Mouse (Mus musculus) olfactory bulb, adult 2 months (tissue): ENCODE results near the gene Jag1. TPM values are rescaled to one million over a fixed set of nuclear protein-coding genes. Genes with fewer than 3 reads are reported as not detected.

ENCODE experiments used
- H3K27ac ChIP-seq: fragments of 200-500 bp; 2 replicates; pipeline ENCODE4 v1.5.1; 2012; ENCODE audit warnings: low read depth, low read length; ENCODE audit not compliant: insufficient read depth
- H3K4me1 ChIP-seq: fragments of 200-500 bp; 2 replicates; pipeline ENCODE4 v1.6.1; 2012; ENCODE audit warnings: low read length; ENCODE audit not compliant: control insufficient read depth, insufficient read depth
- H3K4me3 ChIP-seq: fragments of 200-500 bp; 2 replicates; pipeline ENCODE4 v1.5.1; 2012; ENCODE audit warnings: mild to moderate bottlenecking, low read depth, low read length, moderate library complexity; ENCODE audit not compliant: insufficient read depth
- CTCF ChIP-seq: fragments of 200-500 bp; IDR thresholded peaks from 2 replicates; pipeline ENCODE4 v1.5.1; 2012; ENCODE audit warnings: low read depth, mild to moderate bottlenecking, low read length, moderate library complexity; ENCODE audit not compliant: insufficient read depth
- POLR2A ChIP-seq: fragments of 200-500 bp; IDR thresholded peaks from 2 replicates; pipeline ENCODE4 v1.6.1; 2012; ENCODE audit warnings: mild to moderate bottlenecking, low read depth, low read length, moderate library complexity; ENCODE audit not compliant: insufficient read depth
- WGBS: fragments of 180-500 bp; shearing (Covaris S2); methylation state at CpG from one replicate; pipeline ENCODE4 v1.1.7; 2018; 5-methylcytosine and 5-hydroxymethylcytosine counted together
- polyA plus RNA-seq: library from polyadenylated mRNA; stranded (reverse); fragments of >200 nt; gene quantifications from 2 replicates; pipeline ENCODE4 v1.2.4, GENCODE M21; 2012; ENCODE audit warnings: low replicate concordance; ENCODE audit not compliant: missing spikeins, insufficient read depth, insufficient read length

Gene Jag1
- polyA plus RNA-seq, 1 experiment: not detected

- Histone ChIP-seq H3K27ac (no peak overlapping the region), H3K4me1 (peaks cover 10% of the 10 kb centered on the region), H3K4me3 (no peak overlapping the region)
- TF ChIP-seq POLR2A (no peak), CTCF (no peak)
- WGBS: 49% methylated on average over 8 of the region's 8 CpGs
Measured at GRCm38 (mm10) chr2:137107946-137108345, 8.5 kb downstream of the Jag1 start.

DNA sequence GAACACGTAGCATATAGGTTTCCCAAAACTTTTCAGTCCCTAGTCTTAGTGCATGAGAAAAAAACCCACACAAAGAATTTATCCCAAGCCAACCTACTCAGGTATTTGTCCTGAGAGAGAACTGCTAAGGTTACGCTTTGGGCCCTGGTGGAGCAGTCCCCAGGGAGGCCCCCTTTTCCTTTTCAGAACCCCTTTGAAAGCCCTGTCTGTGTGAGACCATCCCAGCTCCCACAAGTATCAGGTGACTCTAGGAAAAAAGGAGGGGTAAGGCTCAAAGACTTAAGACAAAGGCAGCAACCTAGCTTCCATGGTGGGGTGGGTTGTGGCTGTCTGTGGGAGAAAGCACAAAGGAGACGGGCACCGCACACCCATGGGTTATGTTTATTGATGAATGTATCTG lies 9.2 kb downstream of the Jag1 start:
- no peak for TF ChIP-seq POLR2A
- Histone ChIP-seq H3K4me1 (peaks cover 10% of the 10 kb centered on the region), H3K4me3 (no peak overlapping the region), H3K27ac (no peak overlapping the region)
- 87% methylated on average over 4 of the region's 4 CpGs for WGBS

GRCm38 (mm10) chr2:137101074-137101473 lies 15.4 kb downstream of the Jag1 start:
- peaks cover 11% of the 10 kb centered on the region for H3K4me1 ChIP-seq
- TF ChIP-seq CTCF (no peak), POLR2A (no peak)
- no peak overlapping the region for H3K27ac ChIP-seq
- 59% methylated on average over 5 of the region's 5 CpGs for WGBS
- no peak overlapping the region for H3K4me3 ChIP-seq

GRCm38 (mm10) chr2:137099211-137099734 lies 17.2 kb downstream of the Jag1 start:
- 80% methylated on average over 6 of the region's 6 CpGs for WGBS
- H3K4me3 ChIP-seq: no peak overlapping the region
- TF ChIP-seq POLR2A: no peak
- TF ChIP-seq CTCF: no peak
- no peak overlapping the region for H3K27ac ChIP-seq
- peaks cover 11% of the 10 kb centered on the region for H3K4me1 ChIP-seq

DNA sequence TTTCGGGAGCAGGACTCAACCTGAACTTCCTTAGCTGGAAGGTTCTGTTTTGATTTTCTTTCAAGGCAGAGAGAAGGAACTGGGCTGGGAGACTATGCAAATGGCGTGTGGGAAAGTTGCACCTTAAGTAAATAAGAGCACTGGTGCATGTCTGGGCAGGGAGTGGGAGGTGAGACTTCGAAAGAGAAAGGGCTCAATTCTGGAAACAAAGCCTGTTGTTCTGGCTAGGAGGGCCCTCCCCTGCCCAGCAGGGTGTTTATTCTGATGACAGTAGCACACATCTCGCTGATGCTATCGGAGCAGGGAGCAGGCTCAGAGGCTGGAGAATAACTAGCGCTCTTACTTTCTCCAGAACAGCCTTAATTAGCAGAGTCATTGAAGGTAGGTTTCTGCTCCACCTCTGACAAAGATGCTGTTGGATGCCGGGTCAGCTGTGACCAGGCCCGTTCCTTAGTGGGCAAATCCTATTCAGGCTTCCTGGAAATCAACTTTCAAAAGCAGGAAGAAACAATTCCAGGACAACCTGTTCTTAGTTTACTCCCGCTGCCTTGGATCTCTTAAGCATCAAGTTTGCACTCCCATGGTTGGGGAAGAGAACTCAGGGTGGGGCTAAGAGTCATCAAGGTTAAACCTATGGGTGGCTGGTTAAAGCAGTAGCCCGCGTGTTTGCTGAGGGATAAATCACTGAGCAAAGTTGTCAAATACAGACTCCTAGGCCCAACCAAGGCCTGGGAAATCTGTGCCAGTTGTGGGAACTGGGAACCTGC lies 18.0 kb downstream of the Jag1 start:
- WGBS: 66% methylated on average over 11 of the region's 11 CpGs
- Histone ChIP-seq H3K4me1 (peaks cover 11% of the 10 kb centered on the region), H3K4me3 (no peak overlapping the region), H3K27ac (no peak overlapping the region)
- TF ChIP-seq CTCF: no peak
- TF ChIP-seq POLR2A: no peak

- H3K27ac ChIP-seq: no peak overlapping the region
- H3K4me1 ChIP-seq: peaks cover 11% of the 10 kb centered on the region
- WGBS: 56% methylated on average over 5 of the region's 5 CpGs
- H3K4me3 ChIP-seq: no peak overlapping the region
- no peak for TF ChIP-seq CTCF
- TF ChIP-seq POLR2A: no peak
Measured at GRCm38 (mm10) chr2:137096981-137097460, 19.4 kb downstream of the Jag1 start.

DNA sequence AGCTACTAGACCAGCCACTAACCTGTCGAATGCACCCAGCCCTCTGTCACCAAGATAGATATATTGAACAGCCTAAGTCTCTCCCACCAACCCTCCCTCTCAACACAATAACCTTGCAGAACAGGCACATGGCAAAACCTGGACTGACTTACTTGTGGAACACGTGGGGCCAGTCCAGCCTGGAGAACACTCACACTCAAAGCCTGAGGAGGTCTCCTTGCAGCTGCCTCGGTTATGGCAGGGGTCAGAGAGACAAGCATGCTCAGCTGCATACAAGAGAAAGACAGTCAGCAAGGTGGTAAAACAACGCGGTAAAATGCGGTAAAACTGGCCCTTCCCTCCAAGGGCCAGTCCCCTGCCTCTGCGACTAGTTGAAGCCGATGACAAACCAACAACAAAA lies 22.1 kb downstream of the Jag1 start:
- no peak overlapping the region for H3K27ac ChIP-seq
- no peak overlapping the region for H3K4me3 ChIP-seq
- no peak for TF ChIP-seq CTCF
- no peak for TF ChIP-seq POLR2A
- H3K4me1 ChIP-seq: peaks cover 6% of the 10 kb centered on the region
- 88% methylated on average over 8 of the region's 8 CpGs for WGBS

- no peak for TF ChIP-seq POLR2A
- no peak for TF ChIP-seq CTCF
- H3K4me3 ChIP-seq: no peak overlapping the region
- no peak overlapping the region for H3K27ac ChIP-seq
- peaks cover 3% of the 10 kb centered on the region for H3K4me1 ChIP-seq
- 82% methylated on average over 7 of the region's 7 CpGs for WGBS
Measured at GRCm38 (mm10) chr2:137093298-137093630, 23.2 kb downstream of the Jag1 start.

GRCm38 (mm10) chr2:137092523-137093297 lies 23.7 kb downstream of the Jag1 start:
- WGBS: 73% methylated on average over 10 of the region's 10 CpGs
- no peak overlapping the region for H3K4me3 ChIP-seq
- TF ChIP-seq CTCF (no peak), POLR2A (no peak)
- H3K27ac ChIP-seq: no peak overlapping the region
- H3K4me1 ChIP-seq: peaks cover 2% of the 10 kb centered on the region; the same call in 1 of the 2 replicates
